Mouse (Mus musculus) heart, embryonic 13.5 days (tissue): ENCODE measurements at regions not wholly inside any gene's neighbourhood (a gene's known extent, or its start where the extent isn't known, plus 50 kb on each side); places are given as distances from the start of the nearest gene placed in this dataset.
A peak's percentile ranks its signal among the peaks of the same experiment; 100 is the strongest.

ENCODE experiments used
- ATAC-seq: fragments of 200-750 bp; cut with Nextera tagmentation; 2 replicates; pipeline ENCODE4 v1.8.0; 2017; ENCODE audit warnings: moderate TSS enrichment; ENCODE audit not compliant: insufficient number of reproducible peaks, low FRiP score, low TSS enrichment; ENCODE audit errors: extremely low read depth
- H3K27ac ChIP-seq: fragments of 300-500 bp; sonication (generic); replicated peaks from 2 replicates; pipeline ENCODE4 v1.5.1; 2015; ENCODE audit warnings: moderate library complexity, mild to moderate bottlenecking, inconsistent platforms
- H3K27me3 ChIP-seq: fragments of 300-500 bp; sonication (generic); replicated peaks from 2 replicates; pipeline ENCODE4 v1.6.1; 2015; ENCODE audit warnings: mild to moderate bottlenecking, inconsistent platforms
- H3K36me3 ChIP-seq: fragments of 300-500 bp; sonication (generic); 2 replicates; pipeline ENCODE4 v1.6.1; 2015; ENCODE audit warnings: mild to moderate bottlenecking, inconsistent platforms
- H3K4me1 ChIP-seq: fragments of 300-500 bp; sonication (generic); 2 replicates; pipeline ENCODE4 v1.6.1; 2015; ENCODE audit warnings: inconsistent platforms
- H3K4me2 ChIP-seq: fragments of 300-500 bp; sonication (generic); 2 replicates; pipeline ENCODE4 v1.6.1; 2015; ENCODE audit warnings: inconsistent platforms, mild to moderate bottlenecking, moderate library complexity
- H3K4me3 ChIP-seq: fragments of 300-500 bp; sonication (generic); 2 replicates; pipeline ENCODE4 v1.5.1; 2015; ENCODE audit warnings: moderate library complexity, mild to moderate bottlenecking, inconsistent platforms
- H3K9ac ChIP-seq: fragments of 300-500 bp; sonication (generic); 2 replicates; pipeline ENCODE4 v1.6.1; 2015; ENCODE audit warnings: inconsistent platforms, mild to moderate bottlenecking, moderate library complexity
- H3K9me3 ChIP-seq: fragments of 300-500 bp; sonication (generic); 2 replicates; pipeline ENCODE4 v1.6.1; 2016; ENCODE audit warnings: inconsistent platforms
- WGBS: fragments of 180-500 bp; shearing (Covaris S2); methylation state at CpG from one replicate; pipeline ENCODE4 v1.1.7; 2015; ENCODE audit warnings: mixed read lengths; 5-methylcytosine and 5-hydroxymethylcytosine counted together

- ATAC-seq: no peak
- Histone ChIP-seq H3K4me3 (no peak overlapping the region), H3K9ac (no peak overlapping the region), H3K9me3 (no peaks in the 10 kb centered on the region), H3K36me3 (no peaks in the 10 kb centered on the region), H3K4me1 (peaks cover 4% of the 10 kb centered on the region; the same call in 1 of the 2 replicates), H3K4me2 (no peak overlapping the region), H3K27me3 (no peaks in the 10 kb centered on the region), H3K27ac (no peak overlapping the region)
- 77% methylated on average over 4 of the region's 4 CpGs for WGBS
These were observed 188.0 kb upstream of the Prickle1 start for GRCm38 (mm10) chr15:93783736-93784135.

GRCm38 (mm10) chr15:93775199-93775745 is 179.6 kb upstream of the Prickle1 start:
- Histone ChIP-seq H3K9me3 (no peaks in the 10 kb centered on the region), H3K27me3 (no peaks in the 10 kb centered on the region), H3K36me3 (no peaks in the 10 kb centered on the region), H3K4me1 (peaks cover 4% of the 10 kb centered on the region; the same call in 1 of the 2 replicates), H3K4me2 (no peak overlapping the region), H3K4me3 (no peak overlapping the region), H3K9ac (no peak overlapping the region), H3K27ac (no peak overlapping the region)
- no peak for ATAC-seq
- WGBS: 79% methylated on average over 12 of the region's 12 CpGs

- ATAC-seq: no peak
- no peaks in the 10 kb centered on the region for H3K9me3 ChIP-seq
- no peak overlapping the region for H3K4me3 ChIP-seq
- no peaks in the 10 kb centered on the region for H3K27me3 ChIP-seq
- 0 out of 2 replicates have a peak, but pooled peaks cover under 1% of the 10 kb centered on the region for H3K4me1 ChIP-seq
- H3K36me3 ChIP-seq: no peaks in the 10 kb centered on the region
- no peak overlapping the region for H3K27ac ChIP-seq
- 71% methylated on average over 4 of the region's 4 CpGs for WGBS
- H3K4me2 ChIP-seq: no peak overlapping the region
- H3K9ac ChIP-seq: no peak overlapping the region
These were observed 178.6 kb upstream of the Prickle1 start for GRCm38 (mm10) chr15:93774340-93774739.

GRCm38 (mm10) chr15:93766981-93767380 is 171.3 kb upstream of the Prickle1 start:
- 61% methylated on average over 3 of the region's 3 CpGs for WGBS
- no peak for ATAC-seq
- Histone ChIP-seq H3K9me3 (no peaks in the 10 kb centered on the region), H3K27ac (no peak overlapping the region), H3K4me1 (peaks cover 15% of the 10 kb centered on the region; the same call in 1 of the 2 replicates), H3K4me3 (no peak overlapping the region), H3K4me2 (no peak overlapping the region), H3K36me3 (no peaks in the 10 kb centered on the region), H3K9ac (no peak overlapping the region), H3K27me3 (0 out of 2 replicates have a peak, but pooled peaks cover 3% of the 10 kb centered on the region)

GRCm38 (mm10) chr15:93763047-93763446 is 167.4 kb upstream of the Prickle1 start:
- Histone ChIP-seq H3K4me1 (peaks cover 7% of the 10 kb centered on the region), H3K4me3 (no peak overlapping the region), H3K9me3 (no peaks in the 10 kb centered on the region), H3K27me3 (0 out of 2 replicates have a peak, but pooled peaks cover 3% of the 10 kb centered on the region), H3K9ac (no peak overlapping the region), H3K36me3 (no peaks in the 10 kb centered on the region), H3K4me2 (no peak overlapping the region), H3K27ac (no peak overlapping the region)
- 64% methylated on average over 5 of the region's 5 CpGs for WGBS
- no peak for ATAC-seq

- Histone ChIP-seq H3K4me3 (no peak overlapping the region), H3K27ac (0 out of 2 replicates have a peak overlapping the region, but pooled peaks have one; percentile 36), H3K4me1 (peaks cover 5% of the 10 kb centered on the region), H3K9ac (no peak overlapping the region), H3K4me2 (no peak overlapping the region), H3K27me3 (no peaks in the 10 kb centered on the region), H3K9me3 (no peaks in the 10 kb centered on the region), H3K36me3 (no peaks in the 10 kb centered on the region)
- WGBS: 52% methylated on average over 8 of the region's 8 CpGs
- ATAC-seq: no peak
These were observed 162.6 kb upstream of the Prickle1 start for GRCm38 (mm10) chr15:93758204-93758836.

- H3K4me3 ChIP-seq: no peak overlapping the region
- H3K4me1 ChIP-seq: peaks cover 5% of the 10 kb centered on the region
- 67% methylated on average over 5 of the region's 5 CpGs for WGBS
- H3K27ac ChIP-seq: peak overlapping the region; percentile 25
- no peak for ATAC-seq
- H3K4me2 ChIP-seq: no peak overlapping the region
- no peaks in the 10 kb centered on the region for H3K27me3 ChIP-seq
- no peak overlapping the region for H3K9ac ChIP-seq
- no peaks in the 10 kb centered on the region for H3K9me3 ChIP-seq
- no peaks in the 10 kb centered on the region for H3K36me3 ChIP-seq
These were observed 160.3 kb upstream of the Prickle1 start for GRCm38 (mm10) chr15:93755989-93756388.

- Histone ChIP-seq H3K27ac (peak overlapping the region; percentile 34), H3K9ac (no peak overlapping the region)
- ATAC-seq: no peak
These were observed 156.1 kb upstream of the Prickle1 start for GRCm38 (mm10) chr15:93751817-93752216.

GRCm38 (mm10) chr15:93750953-93751352 is 155.3 kb upstream of the Prickle1 start:
- WGBS: 10% methylated on average over 8 of the region's 8 CpGs
- ATAC-seq: no peak
- Histone ChIP-seq H3K36me3 (no peaks in the 10 kb centered on the region), H3K4me3 (no peak overlapping the region), H3K9ac (no peak overlapping the region), H3K9me3 (no peaks in the 10 kb centered on the region), H3K27ac (peak overlapping the region; percentile 25; the same call in 1 of the 2 replicates), H3K4me1 (peaks cover 9% of the 10 kb centered on the region), H3K27me3 (no peaks in the 10 kb centered on the region), H3K4me2 (peak overlapping the region; percentile 41)

More at GRCm38 (mm10) chr15:93751817-93752216, 156.1 kb upstream of the Prickle1 start:
- Histone ChIP-seq H3K36me3 (no peaks in the 10 kb centered on the region), H3K4me1 (peaks cover 9% of the 10 kb centered on the region), H3K27me3 (no peaks in the 10 kb centered on the region), H3K4me3 (no peak overlapping the region), H3K4me2 (peak overlapping the region; percentile 27; the same call in 1 of the 2 replicates), H3K9me3 (no peaks in the 10 kb centered on the region)
- 55% methylated on average over 14 of the region's 14 CpGs for WGBS

GRCm38 (mm10) chr15:93744191-93744945 is 148.7 kb upstream of the Prickle1 start:
- Histone ChIP-seq H3K27ac (peak overlapping the region; percentile 49), H3K4me2 (peak overlapping the region; percentile 16; the same call in 1 of the 2 replicates), H3K4me1 (peaks cover 23% of the 10 kb centered on the region), H3K4me3 (no peak overlapping the region), H3K9me3 (no peaks in the 10 kb centered on the region), H3K9ac (no peak overlapping the region), H3K36me3 (no peaks in the 10 kb centered on the region), H3K27me3 (no peaks in the 10 kb centered on the region)
- 12% methylated on average over 12 of the region's 12 CpGs for WGBS
- ATAC-seq: no peak; the same call in 1 of the 2 replicates

GRCm38 (mm10) chr15:93733731-93734510 is 138.2 kb upstream of the Prickle1 start:
- H3K4me3 ChIP-seq: no peak overlapping the region
- 84% methylated on average over 18 of the region's 18 CpGs for WGBS
- 0 out of 2 replicates have a peak, but pooled peaks cover 12% of the 10 kb centered on the region for H3K4me1 ChIP-seq
- H3K27me3 ChIP-seq: no peaks in the 10 kb centered on the region
- H3K9me3 ChIP-seq: no peaks in the 10 kb centered on the region
- H3K4me2 ChIP-seq: no peak overlapping the region
- no peak for ATAC-seq
- no peak overlapping the region for H3K27ac ChIP-seq
- no peaks in the 10 kb centered on the region for H3K36me3 ChIP-seq
- H3K9ac ChIP-seq: no peak overlapping the region
